Mouse (Mus musculus): ENCODE results near the gene Gm4064. TPM values are rescaled to one million over a fixed set of nuclear protein-coding genes. Genes with fewer than 3 reads are reported as not detected.

The Gm4064 gene
- not detected for polyA plus RNA-seq (2014; fragmentation: Illumina TruSeq; extraction: RNeasy Lipid Tissue Mini Kit (QIAGEN cat#74804); ENCODE audit: low read depth, low replicate concordance)

GRCm38 (mm10) chrY:2796105-2796504, at the start of gene Gm4064:
Gene Gm4064 (minus strand): TSS chrY:2796205.

GRCm38 (mm10) chrY:2830380-2830779, 34.4 kb upstream of the Gm4064 start, which contains the start of the genes Rbmy and Gm10256:
Gene Rbmy (plus strand): TSS chrY:2830680.
Gene Gm10256 (plus strand): TSS chrY:2830699.

Other genes with a start within 250 kb of the Gm4064 start
- gene H2al2c, start 197.1 kb downstream of the Gm4064 start, polyA plus RNA-seq (2014; fragmentation: Illumina TruSeq; extraction: RNeasy Lipid Tissue Mini Kit (QIAGEN cat#74804); ENCODE audit: low read depth, low replicate concordance) = not detected
- gene Sry, start 132.5 kb downstream of the Gm4064 start, polyA plus RNA-seq (2014; fragmentation: Illumina TruSeq; extraction: RNeasy Lipid Tissue Mini Kit (QIAGEN cat#74804); ENCODE audit: low read depth, low replicate concordance) = not detected
- gene H2al2b, start 75.5 kb downstream of the Gm4064 start, polyA plus RNA-seq (2014; fragmentation: Illumina TruSeq; extraction: RNeasy Lipid Tissue Mini Kit (QIAGEN cat#74804); ENCODE audit: low read depth, low replicate concordance) = not detected
- not detected for gene Rbmy, start 34.5 kb upstream of the Gm4064 start, polyA plus RNA-seq (2014; fragmentation: Illumina TruSeq; extraction: RNeasy Lipid Tissue Mini Kit (QIAGEN cat#74804); ENCODE audit: low read depth, low replicate concordance)
- not detected for gene Gm10256, start 34.5 kb upstream of the Gm4064 start, polyA plus RNA-seq (2014; fragmentation: Illumina TruSeq; extraction: RNeasy Lipid Tissue Mini Kit (QIAGEN cat#74804); ENCODE audit: low read depth, low replicate concordance)
- gene Gm10352, start 104.8 kb upstream of the Gm4064 start, polyA plus RNA-seq (2014; fragmentation: Illumina TruSeq; extraction: RNeasy Lipid Tissue Mini Kit (QIAGEN cat#74804); ENCODE audit: low read depth, low replicate concordance) = not detected
- not detected for gene Gm29289, start 136.4 kb upstream of the Gm4064 start, polyA plus RNA-seq (2014; fragmentation: Illumina TruSeq; extraction: RNeasy Lipid Tissue Mini Kit (QIAGEN cat#74804); ENCODE audit: low read depth, low replicate concordance)